Mouse (Mus musculus) forebrain, embryonic 12.5 days (tissue): ENCODE results near the gene Actn4. TPM values are rescaled to one million over a fixed set of nuclear protein-coding genes. Genes with fewer than 3 reads are reported as not detected.

Experiments used
- ATAC-seq: fragments of 200-750 bp; cut with Nextera tagmentation; 2 replicates; pipeline ENCODE4 v1.8.0; 2017; ENCODE audit warnings: moderate TSS enrichment; ENCODE audit not compliant: low FRiP score
- H3K27ac ChIP-seq: fragments of 300-500 bp; sonication (generic); 2 replicates; pipeline ENCODE4 v1.5.1; 2016; ENCODE audit warnings: mild to moderate bottlenecking
- H3K27me3 ChIP-seq: fragments of 300-500 bp; sonication (generic); 2 replicates; pipeline ENCODE4 v1.6.1; 2016; ENCODE audit warnings: mild to moderate bottlenecking
- H3K36me3 ChIP-seq: fragments of 300-500 bp; sonication (generic); replicated peaks from 2 replicates; pipeline ENCODE4 v1.6.1; 2016; ENCODE audit warnings: mild to moderate bottlenecking
- H3K4me1 ChIP-seq: fragments of 300-500 bp; sonication (generic); 2 replicates; pipeline ENCODE4 v1.6.1; 2016
- H3K4me2 ChIP-seq: fragments of 300-500 bp; sonication (generic); 2 replicates; pipeline ENCODE4 v1.6.1; 2016; ENCODE audit warnings: mild to moderate bottlenecking, moderate library complexity
- H3K4me3 ChIP-seq: fragments of 300-500 bp; sonication (generic); replicated peaks from 2 replicates; pipeline ENCODE4 v1.5.1; 2016; ENCODE audit warnings: mild to moderate bottlenecking
- H3K9ac ChIP-seq: fragments of 300-500 bp; sonication (generic); 2 replicates; pipeline ENCODE4 v1.6.1; 2016; ENCODE audit warnings: mild to moderate bottlenecking
- H3K9me3 ChIP-seq: fragments of 300-500 bp; sonication (generic); 2 replicates; pipeline ENCODE4 v1.6.1; 2016
- WGBS: fragments of 180-500 bp; shearing (Covaris S2); methylation state at CpG from one replicate; pipeline ENCODE4 v1.1.7; 2016; 5-methylcytosine and 5-hydroxymethylcytosine counted together
- polyA plus RNA-seq: library from polyadenylated mRNA; unstranded; fragments of >200 nt; fragmentation: Nextera tagmentation; extraction: Ambion mirVana; gene quantifications from 2 replicates; pipeline ENCODE4 v1.2.1, GENCODE M21; 2016

Actn4 gene
- polyA plus RNA-seq, 1 experiment from 2014 or later: 159 TPM

GRCm38 (mm10) chr7:28966751-28967505, 4.8 kb upstream of the Actn4 start:
- no peak overlapping the region for H3K9ac ChIP-seq
- H3K4me2 ChIP-seq: no peak overlapping the region
- 69% methylated on average over 4 of the region's 4 CpGs for whole genome bisulfite sequencing
- no peak overlapping the region for H3K27ac ChIP-seq
- no peak for ATAC-seq
- H3K4me1 ChIP-seq: peaks cover 4% of the 10 kb centered on the region; the same call in 1 of the 2 replicates
- H3K9me3 ChIP-seq: no peaks in the 10 kb centered on the region
- H3K27me3 ChIP-seq: no peaks in the 10 kb centered on the region
- peaks cover 30% of the 10 kb centered on the region for H3K36me3 ChIP-seq
- no peak overlapping the region for H3K4me3 ChIP-seq

GRCm38 (mm10) chr7:28966181-28966580, 4.0 kb upstream of the Actn4 start:
- Histone ChIP-seq H3K4me1 (peaks cover 7% of the 10 kb centered on the region), H3K36me3 (peaks cover 23% of the 10 kb centered on the region), H3K4me3 (no peak overlapping the region), H3K27ac (no peak overlapping the region), H3K9me3 (no peaks in the 10 kb centered on the region), H3K9ac (no peak overlapping the region), H3K27me3 (no peaks in the 10 kb centered on the region), H3K4me2 (no peak overlapping the region)
- ATAC-seq: no peak
- whole genome bisulfite sequencing: 83% methylated on average over 4 of the region's 5 CpGs

GRCm38 (mm10) chr7:28965346-28965840, 3.3 kb upstream of the Actn4 start:
- H3K36me3 ChIP-seq: peaks cover 15% of the 10 kb centered on the region
- H3K4me1 ChIP-seq: peaks cover 15% of the 10 kb centered on the region
- H3K4me3 ChIP-seq: no peak overlapping the region
- no peaks in the 10 kb centered on the region for H3K27me3 ChIP-seq
- no peaks in the 10 kb centered on the region for H3K9me3 ChIP-seq
- no peak overlapping the region for H3K9ac ChIP-seq
- ATAC-seq: no peak
- H3K4me2 ChIP-seq: no peak overlapping the region
- H3K27ac ChIP-seq: no peak overlapping the region
- WGBS: 82% methylated on average over 5 of the region's 5 CpGs

GRCm38 (mm10) chr7:28963399-28963923, 1.3 kb upstream of the Actn4 start:
- Histone ChIP-seq H3K4me2 (no peak overlapping the region), H3K27me3 (no peaks in the 10 kb centered on the region), H3K9me3 (no peaks in the 10 kb centered on the region), H3K36me3 (no peaks in the 10 kb centered on the region), H3K27ac (no peak overlapping the region), H3K4me3 (no peak overlapping the region), H3K9ac (no peak overlapping the region), H3K4me1 (peaks cover 34% of the 10 kb centered on the region)
- 77% methylated on average over 3 of the region's 3 CpGs for WGBS
- no peak for ATAC-seq

- peak overlapping the region; percentile 98 for H3K9ac ChIP-seq
- peak; percentile 1; the same call in 1 of the 2 replicates for ATAC-seq
- peaks cover 40% of the 10 kb centered on the region for H3K4me1 ChIP-seq
- no peaks in the 10 kb centered on the region for H3K36me3 ChIP-seq
- H3K4me2 ChIP-seq: peak overlapping the region; percentile 83
- peak overlapping the region; percentile 78 for H3K4me3 ChIP-seq
- H3K27me3 ChIP-seq: no peaks in the 10 kb centered on the region
- WGBS: under 1% methylated on average over 7 of the region's 7 CpGs
- H3K9me3 ChIP-seq: no peaks in the 10 kb centered on the region
- peak overlapping the region; percentile 86 for H3K27ac ChIP-seq
Measured at GRCm38 (mm10) chr7:28961584-28961926, 585 bp downstream of the Actn4 start.

GRCm38 (mm10) chr7:28960354-28961046, 1.6 kb downstream of the Actn4 start:
- no peak for ATAC-seq
- peak overlapping the region; percentile 78 for H3K4me3 ChIP-seq
- peaks cover 41% of the 10 kb centered on the region for H3K4me1 ChIP-seq
- 31% methylated on average over 9 of the region's 9 CpGs for WGBS
- no peak overlapping the region for H3K27ac ChIP-seq
- H3K9me3 ChIP-seq: no peaks in the 10 kb centered on the region
- H3K27me3 ChIP-seq: no peaks in the 10 kb centered on the region
- peaks cover 3% of the 10 kb centered on the region; the same call in 1 of the 2 replicates for H3K36me3 ChIP-seq
- peak overlapping the region; percentile 83 for H3K4me2 ChIP-seq
- H3K9ac ChIP-seq: peak overlapping the region; percentile 98

- no peaks in the 10 kb centered on the region for H3K9me3 ChIP-seq
- H3K4me2 ChIP-seq: peak overlapping the region; percentile 83
- peak overlapping the region; percentile 98; the same call in 1 of the 2 replicates for H3K9ac ChIP-seq
- H3K4me3 ChIP-seq: 0 out of 2 replicates have a peak overlapping the region, but pooled peaks have one; percentile 14
- 45% methylated on average over 6 of the region's 6 CpGs for WGBS
- H3K27ac ChIP-seq: no peak overlapping the region
- no peaks in the 10 kb centered on the region for H3K27me3 ChIP-seq
- H3K36me3 ChIP-seq: peaks cover 3% of the 10 kb centered on the region
- ATAC-seq: no peak
- H3K4me1 ChIP-seq: peaks cover 50% of the 10 kb centered on the region
Measured at GRCm38 (mm10) chr7:28959505-28960045, 2.6 kb downstream of the Actn4 start.

- H3K9me3 ChIP-seq: no peaks in the 10 kb centered on the region
- WGBS: 56% methylated on average over 1 of the region's 1 CpGs
- no peak overlapping the region for H3K27ac ChIP-seq
- H3K4me2 ChIP-seq: no peak overlapping the region
- peaks cover 55% of the 10 kb centered on the region for H3K4me1 ChIP-seq
- H3K27me3 ChIP-seq: no peaks in the 10 kb centered on the region
- H3K4me3 ChIP-seq: no peak overlapping the region
- peaks cover 3% of the 10 kb centered on the region for H3K36me3 ChIP-seq
- ATAC-seq: no peak
- H3K9ac ChIP-seq: no peak overlapping the region
Measured at GRCm38 (mm10) chr7:28958770-28959169, 3.4 kb downstream of the Actn4 start.

- no peaks in the 10 kb centered on the region for H3K9me3 ChIP-seq
- 68% methylated on average over 1 of the region's 1 CpGs for WGBS
- no peak overlapping the region for H3K4me3 ChIP-seq
- H3K9ac ChIP-seq: no peak overlapping the region
- ATAC-seq: no peak
- H3K27me3 ChIP-seq: no peaks in the 10 kb centered on the region
- H3K4me1 ChIP-seq: peaks cover 61% of the 10 kb centered on the region
- peaks cover 3% of the 10 kb centered on the region for H3K36me3 ChIP-seq
- H3K4me2 ChIP-seq: no peak overlapping the region
- H3K27ac ChIP-seq: no peak overlapping the region
Measured at GRCm38 (mm10) chr7:28957997-28958725, 4.0 kb downstream of the Actn4 start.

GRCm38 (mm10) chr7:28957286-28957685, 4.9 kb downstream of the Actn4 start:
- H3K9ac ChIP-seq: no peak overlapping the region
- no peak overlapping the region for H3K4me2 ChIP-seq
- 80% methylated on average over 6 of the region's 6 CpGs for WGBS
- no peak for ATAC-seq
- no peak overlapping the region for H3K27ac ChIP-seq
- peaks cover 3% of the 10 kb centered on the region for H3K36me3 ChIP-seq
- H3K4me3 ChIP-seq: no peak overlapping the region
- peaks cover 65% of the 10 kb centered on the region for H3K4me1 ChIP-seq
- no peaks in the 10 kb centered on the region for H3K9me3 ChIP-seq
- no peaks in the 10 kb centered on the region for H3K27me3 ChIP-seq

GRCm38 (mm10) chr7:28956270-28956669, 5.9 kb downstream of the Actn4 start:
- Histone ChIP-seq H3K4me3 (no peak overlapping the region), H3K4me1 (peaks cover 73% of the 10 kb centered on the region), H3K27ac (no peak overlapping the region), H3K9ac (no peak overlapping the region), H3K4me2 (no peak overlapping the region), H3K9me3 (no peaks in the 10 kb centered on the region), H3K27me3 (no peaks in the 10 kb centered on the region; the same call in 1 of the 2 replicates), H3K36me3 (peaks cover 3% of the 10 kb centered on the region)
- 91% methylated on average over 1 of the region's 1 CpGs for WGBS
- no peak for ATAC-seq
